Mouse (Mus musculus) lung, embryonic 16.5 days (tissue): ENCODE data around the gene Btbd9. TPM values are rescaled to one million over a fixed set of nuclear protein-coding genes. Genes with fewer than 3 reads are reported as not detected.

Experiments used
- ATAC-seq: fragments of 200-750 bp; cut with Nextera tagmentation; 2 replicates; pipeline ENCODE4 v1.8.0; 2017; ENCODE audit warnings: low read depth, mild to moderate bottlenecking, moderate library complexity
- H3K27ac ChIP-seq: fragments of 300-500 bp; sonication (generic); 2 replicates; pipeline ENCODE4 v1.5.1; 2014; ENCODE audit warnings: mild to moderate bottlenecking, control low read depth, low read length
- H3K27me3 ChIP-seq: fragments of 300-500 bp; sonication (generic); 2 replicates; pipeline ENCODE4 v1.6.1; 2014; ENCODE audit warnings: low read depth, low read length, mixed read lengths; ENCODE audit not compliant: control insufficient read depth, insufficient read depth
- H3K36me3 ChIP-seq: fragments of 300-500 bp; sonication (generic); 2 replicates; pipeline ENCODE4 v1.6.1; 2014; ENCODE audit warnings: low read length; ENCODE audit not compliant: control insufficient read depth, insufficient read depth
- H3K4me1 ChIP-seq: fragments of 300-500 bp; sonication (generic); replicated peaks from 2 replicates; pipeline ENCODE4 v1.6.1; 2014; ENCODE audit warnings: low read length, mixed read lengths; ENCODE audit not compliant: control insufficient read depth, insufficient read depth
- H3K4me2 ChIP-seq: fragments of 300-500 bp; sonication (generic); 2 replicates; pipeline ENCODE4 v1.6.1; 2014; ENCODE audit warnings: low read depth, low read length, control low read depth
- H3K4me3 ChIP-seq: fragments of 300-500 bp; sonication (generic); 2 replicates; pipeline ENCODE4 v1.5.1; 2014; ENCODE audit warnings: mild to moderate bottlenecking, low read length, control low read depth
- H3K9ac ChIP-seq: fragments of 300-500 bp; sonication (generic); 2 replicates; pipeline ENCODE4 v1.6.1; 2014; ENCODE audit warnings: low read length, control low read depth
- H3K9me3 ChIP-seq: fragments of 300-500 bp; sonication (generic); 2 replicates; pipeline ENCODE4 v1.6.1; 2016; ENCODE audit warnings: low read length; ENCODE audit not compliant: control insufficient read depth
- WGBS: fragments of 180-500 bp; shearing (Covaris S2); extraction: QIAGEN DNeasy Blood & Tissue Kit; methylation state at CpG from one replicate; pipeline ENCODE4 v1.1.7; 2014; 5-methylcytosine and 5-hydroxymethylcytosine counted together
- polyA plus RNA-seq: library from polyadenylated mRNA; unstranded; fragments of >200 nt; fragmentation: Nextera tagmentation; extraction: Ambion mirVana; gene quantifications from 2 replicates; pipeline ENCODE4 v1.2.1, GENCODE M21; 2015

Gene Btbd9
- polyA plus RNA-seq, 1 experiment from 2014 or later, result 55.8 TPM

DNA sequence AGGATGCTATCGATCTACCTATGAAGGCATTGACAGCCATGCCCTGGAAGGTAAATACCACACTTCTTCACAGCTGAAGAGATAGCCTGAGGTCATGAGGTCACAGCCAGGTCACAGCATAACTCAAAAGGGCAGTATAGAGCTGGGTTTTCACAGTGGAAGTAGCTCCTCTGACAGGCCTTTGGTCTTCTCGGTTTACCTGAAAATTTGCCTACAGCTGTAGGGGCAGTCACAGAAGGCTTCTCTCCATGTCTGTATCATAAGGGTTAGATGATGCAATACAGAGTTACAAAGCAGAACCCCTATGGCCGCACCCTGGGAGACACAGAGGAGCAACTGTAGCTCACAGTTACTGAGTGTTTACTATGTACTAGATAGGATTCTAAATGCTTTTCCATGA is 163.3 kb downstream of the Btbd9 start:
- Histone ChIP-seq H3K27ac (no peak overlapping the region), H3K36me3 (no peaks in the 10 kb centered on the region), H3K4me2 (no peak overlapping the region), H3K9ac (no peak overlapping the region), H3K4me1 (no peaks in the 10 kb centered on the region; the same call in 1 of the 2 replicates), H3K4me3 (no peak overlapping the region), H3K27me3 (no peaks in the 10 kb centered on the region), H3K9me3 (no peaks in the 10 kb centered on the region)
- 62% methylated on average over 3 of the region's 3 CpGs for WGBS
- ATAC-seq, result no peak

DNA sequence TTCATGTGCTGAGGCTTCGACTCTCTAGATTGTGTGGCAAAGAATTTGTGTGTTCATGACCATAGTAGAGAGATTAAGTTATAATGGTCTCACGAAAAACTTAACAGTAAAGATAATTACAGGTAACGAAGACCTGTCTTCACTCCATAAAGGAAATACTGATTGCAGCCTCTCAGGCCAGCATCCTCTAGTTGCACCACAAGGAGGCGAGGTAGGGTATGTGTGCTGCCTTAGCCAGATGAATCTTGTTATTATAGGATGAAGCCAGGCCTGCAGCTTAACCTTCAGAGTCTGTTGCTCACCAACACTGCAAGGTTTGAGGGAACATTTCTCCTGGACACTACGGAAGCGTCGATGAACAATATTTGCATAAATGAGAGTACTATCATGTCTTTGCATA is 170.3 kb downstream of the Btbd9 start:
- Histone ChIP-seq H3K9me3 (no peaks in the 10 kb centered on the region), H3K4me2 (no peak overlapping the region), H3K4me1 (no peaks in the 10 kb centered on the region), H3K36me3 (no peaks in the 10 kb centered on the region), H3K9ac (no peak overlapping the region), H3K27ac (no peak overlapping the region), H3K27me3 (no peaks in the 10 kb centered on the region), H3K4me3 (no peak overlapping the region)
- no peak for ATAC-seq
- 93% methylated on average over 7 of the region's 7 CpGs for WGBS

DNA sequence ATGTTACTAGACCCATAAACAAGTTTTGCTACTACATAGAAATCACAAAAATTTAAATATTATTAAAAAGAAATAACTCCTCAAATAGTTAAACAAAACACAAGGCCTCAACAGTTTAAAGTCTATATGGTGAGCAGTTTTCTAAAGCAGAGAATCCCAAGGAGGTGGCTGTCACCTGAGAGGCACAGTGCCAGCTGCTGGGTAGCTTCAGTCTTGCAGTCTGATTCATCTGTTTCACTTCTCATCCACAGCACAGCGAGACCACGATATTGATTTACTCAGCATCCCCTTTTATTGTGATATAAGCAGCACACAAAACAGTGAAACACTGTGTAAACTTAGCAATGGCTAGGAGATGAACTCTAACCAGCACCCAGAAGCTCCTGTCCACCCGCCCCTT is 173.4 kb downstream of the Btbd9 start:
- Histone ChIP-seq H3K27ac (no peak overlapping the region), H3K4me3 (no peak overlapping the region), H3K9ac (no peak overlapping the region), H3K36me3 (no peaks in the 10 kb centered on the region), H3K4me1 (no peaks in the 10 kb centered on the region), H3K9me3 (no peaks in the 10 kb centered on the region), H3K4me2 (no peak overlapping the region), H3K27me3 (no peaks in the 10 kb centered on the region)
- no peak for ATAC-seq
- 92% methylated on average over 3 of the region's 3 CpGs for WGBS

DNA sequence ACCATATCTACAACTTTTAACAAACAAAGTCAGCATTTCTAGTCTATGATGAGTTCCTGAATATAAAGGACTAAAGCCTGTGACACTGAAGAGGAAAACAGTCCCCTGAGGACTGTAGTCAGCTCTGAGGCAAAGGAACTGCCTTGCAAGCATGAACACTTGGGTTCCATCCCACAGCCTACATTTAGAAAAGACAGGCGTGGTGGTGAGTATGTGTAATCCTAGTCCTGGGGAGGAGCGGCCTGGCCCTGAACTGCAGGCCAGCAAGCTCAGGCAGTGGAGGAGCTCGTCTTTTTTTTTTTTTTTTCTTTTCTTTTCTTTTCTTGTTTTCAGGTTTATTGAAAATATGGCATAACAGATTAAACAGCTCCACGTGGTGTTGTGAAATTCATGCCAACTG is 181.0 kb downstream of the Btbd9 start:
- Histone ChIP-seq H3K4me1 (no peaks in the 10 kb centered on the region), H3K36me3 (no peaks in the 10 kb centered on the region), H3K27ac (no peak overlapping the region), H3K4me2 (no peak overlapping the region), H3K4me3 (no peak overlapping the region), H3K27me3 (no peaks in the 10 kb centered on the region), H3K9me3 (no peaks in the 10 kb centered on the region), H3K9ac (no peak overlapping the region)
- 85% methylated on average over 4 of the region's 4 CpGs for WGBS
- ATAC-seq, result no peak

- H3K36me3 ChIP-seq, result no peaks in the 10 kb centered on the region
- 81% methylated on average over 4 of the region's 4 CpGs for WGBS
- no peak overlapping the region for H3K4me2 ChIP-seq
- H3K9me3 ChIP-seq, result no peaks in the 10 kb centered on the region
- 0 out of 2 replicates have a peak, but pooled peaks cover 2% of the 10 kb centered on the region for H3K4me1 ChIP-seq
- no peaks in the 10 kb centered on the region for H3K27me3 ChIP-seq
- no peak for ATAC-seq
- no peak overlapping the region for H3K4me3 ChIP-seq
- H3K9ac ChIP-seq, result no peak overlapping the region
- no peak overlapping the region for H3K27ac ChIP-seq
Measured at GRCm38 (mm10) chr17:30392031-30392430, 184.3 kb downstream of the Btbd9 start.

DNA sequence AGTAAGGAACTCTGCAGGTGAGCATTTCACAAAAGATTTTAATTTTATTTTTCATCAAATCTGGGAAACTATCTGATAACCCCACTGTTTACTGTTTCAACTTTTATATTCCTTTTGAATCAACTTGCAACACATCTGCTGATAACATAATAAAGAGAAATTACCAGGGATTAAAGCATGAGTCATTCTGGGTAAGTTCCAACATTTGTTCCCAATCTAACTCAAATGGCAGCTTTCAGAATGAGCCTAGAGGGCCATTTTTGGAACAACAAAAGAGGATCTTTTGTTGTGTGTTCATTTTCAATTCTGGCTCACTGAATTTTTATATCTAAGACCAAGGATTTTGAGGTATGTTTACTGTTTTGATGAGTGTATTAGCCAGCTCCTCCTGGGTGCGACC is 185.1 kb downstream of the Btbd9 start:
- Histone ChIP-seq H3K9ac (no peak overlapping the region), H3K27ac (no peak overlapping the region), H3K4me3 (no peak overlapping the region), H3K36me3 (no peaks in the 10 kb centered on the region), H3K4me1 (0 out of 2 replicates have a peak, but pooled peaks cover 2% of the 10 kb centered on the region), H3K9me3 (no peaks in the 10 kb centered on the region), H3K4me2 (no peak overlapping the region), H3K27me3 (no peaks in the 10 kb centered on the region)
- WGBS, result 90% methylated on average over 1 of the region's 1 CpGs
- ATAC-seq, result no peak

- Histone ChIP-seq H3K9me3 (no peaks in the 10 kb centered on the region), H3K4me1 (0 out of 2 replicates have a peak, but pooled peaks cover 2% of the 10 kb centered on the region), H3K4me2 (no peak overlapping the region), H3K27me3 (no peaks in the 10 kb centered on the region), H3K4me3 (no peak overlapping the region), H3K36me3 (no peaks in the 10 kb centered on the region), H3K27ac (no peak overlapping the region), H3K9ac (no peak overlapping the region)
- no peak for ATAC-seq
Measured at GRCm38 (mm10) chr17:30389686-30390085, 186.6 kb downstream of the Btbd9 start.

- Histone ChIP-seq H3K9me3 (no peaks in the 10 kb centered on the region), H3K4me1 (0 out of 2 replicates have a peak, but pooled peaks cover 2% of the 10 kb centered on the region), H3K4me2 (no peak overlapping the region), H3K4me3 (no peak overlapping the region), H3K27ac (no peak overlapping the region), H3K27me3 (no peaks in the 10 kb centered on the region), H3K9ac (no peak overlapping the region), H3K36me3 (no peaks in the 10 kb centered on the region)
- 57% methylated on average over 4 of the region's 4 CpGs for WGBS
- peak; percentile 81 for ATAC-seq
Measured at GRCm38 (mm10) chr17:30388817-30389216, 187.5 kb downstream of the Btbd9 start.

- 0 out of 2 replicates have a peak, but pooled peaks cover 2% of the 10 kb centered on the region for H3K4me1 ChIP-seq
- ATAC-seq, result 0 out of 2 replicates have a peak, but pooled peaks have one; percentile 17
- H3K27ac ChIP-seq, result no peak overlapping the region
- no peaks in the 10 kb centered on the region for H3K27me3 ChIP-seq
- 72% methylated on average over 3 of the region's 3 CpGs for WGBS
- H3K9ac ChIP-seq, result no peak overlapping the region
- H3K9me3 ChIP-seq, result no peaks in the 10 kb centered on the region
- no peak overlapping the region for H3K4me2 ChIP-seq
- no peak overlapping the region for H3K4me3 ChIP-seq
- H3K36me3 ChIP-seq, result no peaks in the 10 kb centered on the region
Measured at GRCm38 (mm10) chr17:30388391-30388790, 187.9 kb downstream of the Btbd9 start.

DNA sequence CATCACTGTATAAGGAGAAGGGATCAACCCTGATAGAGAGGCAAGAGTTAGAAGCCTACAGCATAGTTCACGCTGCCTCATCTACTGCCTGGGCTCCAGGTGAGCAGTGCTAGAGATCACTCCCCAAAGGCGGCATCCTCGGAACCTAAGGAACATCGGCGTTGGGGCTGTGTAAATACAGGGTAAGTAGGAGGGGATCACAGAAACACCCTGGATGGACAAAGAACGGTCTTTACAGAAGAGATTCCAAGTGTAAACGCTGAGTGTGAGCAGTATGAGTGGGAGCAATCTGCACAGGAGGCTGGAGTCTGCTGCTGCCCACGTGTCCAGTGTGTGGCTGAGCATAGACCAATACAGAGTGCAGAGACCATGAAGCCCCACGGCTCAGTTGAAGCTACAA is 190.0 kb downstream of the Btbd9 start:
- H3K36me3 ChIP-seq, result no peaks in the 10 kb centered on the region
- 0 out of 2 replicates have a peak, but pooled peaks cover 2% of the 10 kb centered on the region for H3K4me1 ChIP-seq
- H3K9ac ChIP-seq, result no peak overlapping the region
- H3K4me2 ChIP-seq, result no peak overlapping the region
- WGBS, result 71% methylated on average over 9 of the region's 9 CpGs
- H3K9me3 ChIP-seq, result no peaks in the 10 kb centered on the region
- ATAC-seq, result no peak
- H3K4me3 ChIP-seq, result no peak overlapping the region
- H3K27ac ChIP-seq, result no peak overlapping the region
- H3K27me3 ChIP-seq, result no peaks in the 10 kb centered on the region
